Mouse (Mus musculus) embryonic facial prominence, embryonic 13.5 days (tissue): ENCODE measurements around the gene Crybg1. TPM values are rescaled to one million over a fixed set of nuclear protein-coding genes. Genes with fewer than 3 reads are reported as not detected.
A peak's percentile ranks its signal among the peaks of the same experiment; 100 is the strongest.

Experiments
- ATAC-seq: fragments of 200-750 bp; cut with Nextera tagmentation; 2 replicates; pipeline ENCODE4 v1.8.0; 2017; ENCODE audit warnings: low read depth; ENCODE audit not compliant: insufficient number of reproducible peaks, insufficient read depth, low FRiP score, low TSS enrichment
- H3K27ac ChIP-seq: fragments of 300-500 bp; sonication (generic); 2 replicates; pipeline ENCODE4 v1.5.1; 2015; ENCODE audit warnings: moderate library complexity, mild to moderate bottlenecking, inconsistent platforms
- H3K27me3 ChIP-seq: fragments of 300-500 bp; sonication (generic); 2 replicates; pipeline ENCODE4 v1.6.1; 2015; ENCODE audit warnings: mild to moderate bottlenecking, inconsistent platforms
- H3K36me3 ChIP-seq: fragments of 300-500 bp; sonication (generic); 2 replicates; pipeline ENCODE4 v1.6.1; 2015; ENCODE audit warnings: mild to moderate bottlenecking, inconsistent platforms
- H3K4me1 ChIP-seq: fragments of 300-500 bp; sonication (generic); 2 replicates; pipeline ENCODE4 v1.6.1; 2015; ENCODE audit warnings: inconsistent platforms
- H3K4me2 ChIP-seq: fragments of 300-500 bp; sonication (generic); 2 replicates; pipeline ENCODE4 v1.6.1; 2015; ENCODE audit warnings: moderate library complexity, mild to moderate bottlenecking, inconsistent platforms
- H3K4me3 ChIP-seq: fragments of 300-500 bp; sonication (generic); 2 replicates; pipeline ENCODE4 v1.5.1; 2015; ENCODE audit warnings: mild to moderate bottlenecking, inconsistent platforms
- H3K9ac ChIP-seq: fragments of 300-500 bp; sonication (generic); 2 replicates; pipeline ENCODE4 v1.6.1; 2015; ENCODE audit warnings: mild to moderate bottlenecking, inconsistent platforms
- H3K9me3 ChIP-seq: fragments of 300-500 bp; sonication (generic); 2 replicates; pipeline ENCODE4 v1.6.1; 2016; ENCODE audit warnings: inconsistent platforms
- WGBS: fragments of 180-500 bp; shearing (Covaris S2); methylation state at CpG from one replicate; pipeline ENCODE4 v1.1.7; 2015; ENCODE audit warnings: mixed read lengths; 5-methylcytosine and 5-hydroxymethylcytosine counted together
- polyA plus RNA-seq: library from polyadenylated mRNA; unstranded; fragments of >200 nt; fragmentation: Nextera tagmentation; extraction: Ambion mirVana; gene quantifications from 2 replicates; pipeline ENCODE4 v1.2.1, GENCODE M21; 2015

Gene Crybg1
- 1.5 and 1.8 TPM in 2 replicates for polyA plus RNA-seq

- WGBS, result 3% methylated on average over 53 of the region's 53 CpGs
- Histone ChIP-seq H3K27me3 (peaks cover 19% of the 10 kb centered on the region), H3K4me1 (peaks cover 15% of the 10 kb centered on the region), H3K9ac (peak within 1 kb of the TSS; percentile 65), H3K27ac (no peak within 1 kb of the TSS), H3K9me3 (no peaks in the 10 kb centered on the region), H3K4me3 (peak within 1 kb of the TSS; percentile 47), H3K36me3 (no peaks in the 10 kb centered on the region), H3K4me2 (peak within 1 kb of the TSS; percentile 82)
- ATAC-seq, result 0 out of 2 replicates have a peak, but pooled peaks have one; percentile 62
Measured at GRCm38 (mm10) chr10:44148337-44149317, at the start of gene Crybg1. Gene Crybg1, minus strand, starts transcription at chr10:44148853.

- Histone ChIP-seq H3K4me1 (no peaks in the 10 kb centered on the region), H3K4me3 (no peak overlapping the region), H3K4me2 (no peak overlapping the region), H3K36me3 (no peaks in the 10 kb centered on the region), H3K9ac (no peak overlapping the region), H3K27me3 (no peaks in the 10 kb centered on the region), H3K27ac (no peak overlapping the region), H3K9me3 (no peaks in the 10 kb centered on the region)
- ATAC-seq, result no peak
- 0% methylated on average over 1 of the region's 1 CpGs for WGBS
Measured at GRCm38 (mm10) chr10:44177365-44177764, 28.7 kb upstream of the Crybg1 start.

- Histone ChIP-seq H3K4me3 (no peak overlapping the region), H3K27ac (no peak overlapping the region), H3K4me2 (no peak overlapping the region), H3K9me3 (no peaks in the 10 kb centered on the region), H3K36me3 (no peaks in the 10 kb centered on the region), H3K4me1 (peaks cover 2% of the 10 kb centered on the region; the same call in 1 of the 2 replicates), H3K9ac (no peak overlapping the region), H3K27me3 (no peaks in the 10 kb centered on the region)
- ATAC-seq, result no peak
Measured at GRCm38 (mm10) chr10:44176548-44176947, 27.9 kb upstream of the Crybg1 start.

DNA sequence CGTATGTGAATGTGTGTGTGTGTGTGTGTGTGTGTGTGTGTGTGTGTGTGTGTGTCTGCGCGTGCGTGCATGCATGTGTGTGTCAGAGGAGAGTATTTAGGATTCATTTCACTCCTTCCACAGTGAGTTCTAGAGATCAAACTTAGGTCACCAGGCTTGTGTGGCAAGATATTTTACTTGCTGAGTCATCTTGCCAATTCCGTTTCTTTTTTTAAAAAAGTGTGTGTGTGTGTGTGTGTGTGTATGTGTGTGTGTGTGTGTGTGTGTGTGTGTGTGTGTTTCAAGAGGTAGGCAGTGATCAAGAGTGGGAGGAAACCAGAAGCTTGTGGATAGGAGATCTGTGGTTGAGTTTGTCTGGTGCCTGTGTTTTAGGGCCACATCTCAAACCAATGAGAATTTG, 27.5 kb upstream of the Crybg1 start:
- no peaks in the 10 kb centered on the region for H3K27me3 ChIP-seq
- H3K4me2 ChIP-seq, result no peak overlapping the region
- no peak for ATAC-seq
- H3K27ac ChIP-seq, result no peak overlapping the region
- H3K4me1 ChIP-seq, result peaks cover 4% of the 10 kb centered on the region; the same call in 1 of the 2 replicates
- H3K4me3 ChIP-seq, result no peak overlapping the region
- no peaks in the 10 kb centered on the region for H3K36me3 ChIP-seq
- H3K9me3 ChIP-seq, result no peaks in the 10 kb centered on the region
- H3K9ac ChIP-seq, result no peak overlapping the region
- WGBS, result 94% methylated on average over 5 of the region's 5 CpGs

DNA sequence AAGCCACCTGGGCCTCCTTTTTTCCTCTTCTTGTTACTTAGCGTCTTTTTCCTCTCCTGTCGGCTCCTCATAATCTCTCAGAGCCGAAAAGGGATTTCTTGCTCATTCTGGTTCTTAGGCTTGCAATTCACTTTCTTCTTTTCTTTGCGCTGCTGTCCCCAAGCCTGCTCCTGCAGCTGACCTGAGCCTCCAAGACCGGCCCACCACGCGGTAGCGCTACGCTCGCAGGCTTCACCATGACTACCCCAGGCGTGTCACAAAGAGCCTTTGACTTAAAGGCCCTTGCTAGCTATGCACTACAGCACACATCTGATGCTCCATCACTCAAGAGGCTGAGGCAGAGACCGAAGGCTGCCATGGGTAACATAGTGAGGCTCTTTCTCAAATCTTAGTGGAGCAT, 21.5 kb upstream of the Crybg1 start:
- Histone ChIP-seq H3K9ac (no peak overlapping the region), H3K9me3 (no peaks in the 10 kb centered on the region), H3K4me3 (no peak overlapping the region), H3K36me3 (no peaks in the 10 kb centered on the region), H3K4me1 (peaks cover 4% of the 10 kb centered on the region; the same call in 1 of the 2 replicates), H3K27me3 (no peaks in the 10 kb centered on the region), H3K4me2 (no peak overlapping the region), H3K27ac (no peak overlapping the region)
- ATAC-seq, result no peak
- 86% methylated on average over 12 of the region's 12 CpGs for WGBS

DNA sequence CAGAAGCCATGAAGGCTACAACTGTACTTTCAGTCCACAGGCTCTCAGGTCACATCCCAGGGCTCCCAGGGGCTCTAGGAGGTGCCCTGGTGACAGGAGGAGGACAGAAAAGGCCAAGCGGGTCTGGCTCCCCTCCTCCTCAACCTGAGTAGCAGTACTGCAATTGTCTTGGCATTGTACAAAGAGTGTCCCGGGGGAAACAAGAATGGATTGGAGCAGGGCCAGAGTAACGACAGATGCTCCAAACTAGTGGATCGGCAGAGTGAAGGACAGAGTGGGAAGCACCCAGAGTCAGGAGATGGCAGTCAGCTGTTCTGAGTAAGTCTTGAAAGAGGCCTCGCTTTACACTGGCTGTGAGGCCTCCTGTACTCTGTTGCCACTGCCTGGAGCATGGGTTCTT, 18.4 kb upstream of the Crybg1 start:
- Histone ChIP-seq H3K27me3 (no peaks in the 10 kb centered on the region), H3K9me3 (no peaks in the 10 kb centered on the region), H3K36me3 (no peaks in the 10 kb centered on the region), H3K9ac (no peak overlapping the region), H3K27ac (no peak overlapping the region), H3K4me1 (peaks cover 4% of the 10 kb centered on the region; the same call in 1 of the 2 replicates), H3K4me2 (no peak overlapping the region), H3K4me3 (no peak overlapping the region)
- no peak for ATAC-seq
- WGBS, result 68% methylated on average over 5 of the region's 5 CpGs

- Histone ChIP-seq H3K4me3 (no peak overlapping the region), H3K27me3 (no peaks in the 10 kb centered on the region), H3K4me2 (no peak overlapping the region), H3K27ac (no peak overlapping the region), H3K36me3 (no peaks in the 10 kb centered on the region), H3K9ac (no peak overlapping the region), H3K9me3 (no peaks in the 10 kb centered on the region), H3K4me1 (no peaks in the 10 kb centered on the region)
- no peak for ATAC-seq
- 71% methylated on average over 8 of the region's 8 CpGs for WGBS
Measured at GRCm38 (mm10) chr10:44164258-44164975, 15.8 kb upstream of the Crybg1 start.

DNA sequence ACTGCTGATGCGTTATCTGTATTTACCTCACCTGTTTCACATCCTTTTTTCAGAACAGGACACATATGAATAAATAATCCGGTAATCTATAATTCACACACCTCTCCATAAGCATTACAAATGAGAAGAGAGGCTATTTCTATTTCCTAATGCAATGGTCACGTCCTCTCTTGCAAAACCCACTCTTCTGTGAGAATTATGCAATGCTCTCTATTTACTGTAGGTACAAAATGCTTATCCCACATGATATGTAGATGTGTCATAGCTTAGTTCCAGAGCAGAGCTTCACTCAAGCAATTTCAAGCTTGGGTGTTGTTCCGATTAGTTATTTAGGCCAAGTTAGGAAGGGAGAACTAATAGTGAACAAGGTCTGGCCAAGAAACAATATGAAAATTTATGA, 14.4 kb upstream of the Crybg1 start:
- WGBS, result 89% methylated on average over 4 of the region's 4 CpGs
- Histone ChIP-seq H3K4me3 (no peak overlapping the region), H3K9me3 (no peaks in the 10 kb centered on the region), H3K27me3 (no peaks in the 10 kb centered on the region), H3K9ac (no peak overlapping the region), H3K4me1 (no peaks in the 10 kb centered on the region), H3K27ac (no peak overlapping the region), H3K36me3 (no peaks in the 10 kb centered on the region), H3K4me2 (no peak overlapping the region)
- ATAC-seq, result no peak

DNA sequence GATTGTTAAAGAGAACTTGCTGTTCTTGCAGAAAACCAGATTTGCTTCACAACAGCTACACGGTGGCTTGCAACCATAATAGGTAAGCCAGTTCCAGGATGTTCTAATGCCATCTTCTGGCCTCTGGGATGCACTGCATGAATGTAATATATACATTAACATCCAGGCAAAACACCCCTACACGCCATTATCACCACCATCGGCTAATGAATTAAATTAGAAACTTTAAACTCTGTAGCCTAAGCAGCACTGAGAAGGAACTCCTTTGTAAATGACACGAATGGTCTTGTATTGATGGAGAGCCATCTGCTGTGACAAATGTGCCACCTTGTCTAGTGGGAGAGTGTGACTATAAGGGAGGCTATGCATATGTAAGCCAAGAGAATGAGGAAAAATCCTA, 11.5 kb upstream of the Crybg1 start:
- no peak overlapping the region for H3K4me2 ChIP-seq
- H3K9me3 ChIP-seq, result no peaks in the 10 kb centered on the region
- no peaks in the 10 kb centered on the region for H3K36me3 ChIP-seq
- H3K9ac ChIP-seq, result no peak overlapping the region
- 45% methylated on average over 4 of the region's 4 CpGs for WGBS
- no peak overlapping the region for H3K27ac ChIP-seq
- H3K27me3 ChIP-seq, result no peaks in the 10 kb centered on the region
- 0 out of 2 replicates have a peak, but pooled peaks cover 3% of the 10 kb centered on the region for H3K4me1 ChIP-seq
- ATAC-seq, result no peak
- H3K4me3 ChIP-seq, result no peak overlapping the region

DNA sequence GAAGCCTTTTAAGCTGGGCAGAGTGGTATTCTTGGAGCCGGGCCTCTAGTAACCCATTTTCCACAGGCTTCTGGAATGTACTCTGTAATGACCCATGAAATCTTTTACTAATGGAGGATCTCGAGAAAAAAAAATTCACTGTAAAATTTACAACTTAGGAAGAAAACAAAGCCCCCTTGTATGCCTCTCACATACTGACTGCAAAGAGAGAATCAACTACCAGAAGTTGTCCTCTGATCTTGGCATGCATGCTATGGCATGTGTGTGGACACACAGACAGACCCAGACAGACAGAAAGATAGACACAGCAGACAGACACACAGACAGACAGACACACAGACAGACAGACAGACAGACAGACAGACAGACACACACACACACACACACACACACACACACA, 8.8 kb upstream of the Crybg1 start:
- no peak for ATAC-seq
- no peak overlapping the region for H3K27ac ChIP-seq
- H3K4me1 ChIP-seq, result 0 out of 2 replicates have a peak, but pooled peaks cover 3% of the 10 kb centered on the region
- H3K27me3 ChIP-seq, result no peaks in the 10 kb centered on the region
- no peak overlapping the region for H3K4me3 ChIP-seq
- no peaks in the 10 kb centered on the region for H3K36me3 ChIP-seq
- H3K4me2 ChIP-seq, result no peak overlapping the region
- H3K9me3 ChIP-seq, result no peaks in the 10 kb centered on the region
- WGBS, result 27% methylated on average over 2 of the region's 2 CpGs
- H3K9ac ChIP-seq, result no peak overlapping the region

GRCm38 (mm10) chr10:44150501-44150900, 1.8 kb upstream of the Crybg1 start:
- 85% methylated on average over 2 of the region's 2 CpGs for WGBS
- no peaks in the 10 kb centered on the region for H3K9me3 ChIP-seq
- H3K4me1 ChIP-seq, result peaks cover 15% of the 10 kb centered on the region
- H3K36me3 ChIP-seq, result no peaks in the 10 kb centered on the region
- H3K27me3 ChIP-seq, result peaks cover 19% of the 10 kb centered on the region
- H3K4me3 ChIP-seq, result no peak overlapping the region
- H3K27ac ChIP-seq, result no peak overlapping the region
- ATAC-seq, result no peak
- H3K4me2 ChIP-seq, result no peak overlapping the region
- no peak overlapping the region for H3K9ac ChIP-seq
